Mouse (Mus musculus) embryonic fibroblast, embryonic 13.5 days (primary cell): Measurements from ENCODE around the gene Nme3.

Source experiments
- CTCF ChIP-seq: IDR thresholded peaks from 2 replicates; pipeline ENCODE4 v1.5.1; 2011; ENCODE audit warnings: mild to moderate bottlenecking, control low read depth, low read length, moderate library complexity, borderline replicate concordance; ENCODE audit not compliant: insufficient read depth
- POLR2A ChIP-seq: IDR thresholded peaks from 2 replicates; pipeline ENCODE4 v1.6.1; 2011; ENCODE audit warnings: low read depth, mild to moderate bottlenecking, control low read depth, low read length, moderate library complexity

DNA sequence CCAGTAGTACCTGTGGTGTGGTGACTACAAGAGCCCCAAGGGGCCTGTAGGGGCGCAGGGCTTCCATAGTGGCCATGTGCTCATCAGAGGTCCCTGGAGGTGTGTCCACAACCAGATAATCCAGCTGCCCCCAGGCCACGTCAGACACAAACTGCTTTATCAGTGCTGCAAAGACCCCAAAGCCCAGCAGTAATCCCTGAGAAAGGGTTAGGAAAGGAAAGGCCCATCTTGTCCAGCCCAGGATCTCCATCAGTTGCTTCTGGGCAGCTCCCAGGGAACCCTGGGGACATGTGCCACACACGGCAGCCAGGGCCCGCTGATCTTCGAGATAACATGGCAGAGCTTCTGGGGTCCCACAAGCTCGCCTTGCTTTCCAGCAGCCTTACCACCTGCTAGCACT lies 11.9 kb upstream of the Nme3 start:
- TF ChIP-seq CTCF (no peak), POLR2A (no peak)
